Mouse (Mus musculus) heart, embryonic 11.5 days (tissue): Measurements from ENCODE around the gene Akip1. TPM values are rescaled to one million over a fixed set of nuclear protein-coding genes. Genes with fewer than 3 reads are reported as not detected.

ENCODE experiments used
- ATAC-seq: fragments of 200-750 bp; cut with Nextera tagmentation; replicated peaks from 2 replicates; pipeline ENCODE4 v1.8.0; 2017; ENCODE audit warnings: moderate library complexity; ENCODE audit not compliant: insufficient number of reproducible peaks, low FRiP score, low TSS enrichment
- H3K27ac ChIP-seq: fragments of 300-500 bp; sonication (generic); 2 replicates; pipeline ENCODE4 v1.5.1; 2014; ENCODE audit warnings: mild to moderate bottlenecking, low read depth, low read length
- H3K27me3 ChIP-seq: fragments of 300-500 bp; sonication (generic); 2 replicates; pipeline ENCODE4 v1.6.1; 2014; ENCODE audit warnings: mild to moderate bottlenecking, low read length, mixed read lengths; ENCODE audit not compliant: control insufficient read depth, insufficient read depth
- H3K36me3 ChIP-seq: fragments of 300-500 bp; sonication (generic); 2 replicates; pipeline ENCODE4 v1.6.1; 2014; ENCODE audit warnings: mild to moderate bottlenecking, low read length, moderate library complexity, mixed read lengths; ENCODE audit not compliant: control insufficient read depth, insufficient read depth
- H3K4me1 ChIP-seq: fragments of 300-500 bp; sonication (generic); 2 replicates; pipeline ENCODE4 v1.6.1; 2014; ENCODE audit warnings: low read length; ENCODE audit not compliant: control insufficient read depth, insufficient read depth
- H3K4me2 ChIP-seq: fragments of 300-500 bp; sonication (generic); 2 replicates; pipeline ENCODE4 v1.6.1; 2014; ENCODE audit warnings: mild to moderate bottlenecking, moderate library complexity
- H3K4me3 ChIP-seq: fragments of 300-500 bp; sonication (generic); 2 replicates; pipeline ENCODE4 v1.5.1; 2014; ENCODE audit warnings: low read depth, low read length
- H3K9ac ChIP-seq: fragments of 300-500 bp; sonication (generic); 2 replicates; pipeline ENCODE4 v1.6.1; 2014; ENCODE audit warnings: mild to moderate bottlenecking, low read depth, low read length, moderate library complexity
- H3K9me3 ChIP-seq: fragments of 300-500 bp; sonication (generic); replicated peaks from 2 replicates; pipeline ENCODE4 v1.6.1; 2016; ENCODE audit warnings: low read length; ENCODE audit not compliant: control insufficient read depth
- WGBS: fragments of 180-500 bp; shearing (Covaris S2); extraction: QIAGEN DNeasy Blood & Tissue Kit; methylation state at CpG from one replicate; pipeline ENCODE4 v1.1.7; 2014; ENCODE audit not compliant: insufficient replicate concordance; 5-methylcytosine and 5-hydroxymethylcytosine counted together
- polyA plus RNA-seq: library from polyadenylated mRNA; unstranded; fragments of >200 nt; fragmentation: Nextera tagmentation; extraction: Ambion mirVana; gene quantifications from 2 replicates; pipeline ENCODE4 v1.2.1, GENCODE M21; 2014

Akip1 gene
- polyA plus RNA-seq, 1 experiment from 2014 or later, result 28.2 TPM

DNA sequence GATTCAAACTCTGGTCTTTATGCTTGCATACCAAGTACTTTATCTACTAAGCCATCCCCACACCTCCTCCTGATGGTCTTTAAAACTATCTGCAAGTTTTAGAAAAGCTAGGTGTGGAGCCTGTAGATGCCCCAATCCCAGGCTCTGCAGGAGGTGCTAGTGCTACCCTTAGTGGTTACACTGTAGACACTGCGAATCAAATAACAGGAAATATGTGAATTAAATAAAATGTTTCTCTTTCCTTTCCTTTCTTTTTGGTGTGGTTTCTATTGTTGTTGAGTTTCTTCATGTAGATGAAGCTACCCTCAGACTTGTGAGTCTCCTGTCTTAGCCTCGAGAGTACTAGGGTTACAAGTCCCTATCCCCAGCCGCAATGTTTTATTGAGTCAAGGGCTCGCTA lies 38.2 kb downstream of the Akip1 start:
- H3K9me3 ChIP-seq, result no peaks in the 10 kb centered on the region
- peaks cover 7% of the 10 kb centered on the region for H3K36me3 ChIP-seq
- H3K27me3 ChIP-seq, result no peaks in the 10 kb centered on the region
- H3K4me3 ChIP-seq, result no peak overlapping the region
- H3K9ac ChIP-seq, result no peak overlapping the region
- H3K4me2 ChIP-seq, result no peak overlapping the region
- no peak for ATAC-seq
- WGBS, result 90% methylated on average over 4 of the region's 4 CpGs
- H3K4me1 ChIP-seq, result no peaks in the 10 kb centered on the region
- no peak overlapping the region for H3K27ac ChIP-seq

DNA sequence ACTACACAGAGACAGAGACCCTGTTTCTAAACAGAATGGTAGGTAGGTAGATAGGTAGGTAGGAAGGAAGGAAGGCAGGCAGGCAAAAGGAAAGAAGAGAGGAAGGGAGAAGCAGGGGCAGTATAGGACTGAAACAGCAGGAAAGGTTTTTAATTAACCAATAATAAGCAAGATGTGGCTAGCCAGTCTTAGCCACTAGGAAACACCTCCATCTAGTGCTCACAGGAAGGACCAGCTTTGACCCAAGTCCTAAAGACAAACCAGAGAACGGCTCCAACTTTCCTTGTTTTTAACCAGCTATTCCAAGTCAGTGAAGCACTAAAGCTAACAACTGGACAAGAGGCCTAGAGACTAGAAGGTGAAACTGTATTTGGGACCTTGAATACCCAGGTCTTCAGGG lies 44.3 kb downstream of the Akip1 start:
- 50% methylated on average over 1 of the region's 1 CpGs for WGBS
- Histone ChIP-seq H3K27me3 (no peaks in the 10 kb centered on the region), H3K4me3 (no peak overlapping the region), H3K9ac (no peak overlapping the region), H3K36me3 (peaks cover 7% of the 10 kb centered on the region), H3K9me3 (no peaks in the 10 kb centered on the region), H3K27ac (no peak overlapping the region), H3K4me1 (0 out of 2 replicates have a peak, but pooled peaks cover 5% of the 10 kb centered on the region), H3K4me2 (no peak overlapping the region)
- ATAC-seq, result no peak

DNA sequence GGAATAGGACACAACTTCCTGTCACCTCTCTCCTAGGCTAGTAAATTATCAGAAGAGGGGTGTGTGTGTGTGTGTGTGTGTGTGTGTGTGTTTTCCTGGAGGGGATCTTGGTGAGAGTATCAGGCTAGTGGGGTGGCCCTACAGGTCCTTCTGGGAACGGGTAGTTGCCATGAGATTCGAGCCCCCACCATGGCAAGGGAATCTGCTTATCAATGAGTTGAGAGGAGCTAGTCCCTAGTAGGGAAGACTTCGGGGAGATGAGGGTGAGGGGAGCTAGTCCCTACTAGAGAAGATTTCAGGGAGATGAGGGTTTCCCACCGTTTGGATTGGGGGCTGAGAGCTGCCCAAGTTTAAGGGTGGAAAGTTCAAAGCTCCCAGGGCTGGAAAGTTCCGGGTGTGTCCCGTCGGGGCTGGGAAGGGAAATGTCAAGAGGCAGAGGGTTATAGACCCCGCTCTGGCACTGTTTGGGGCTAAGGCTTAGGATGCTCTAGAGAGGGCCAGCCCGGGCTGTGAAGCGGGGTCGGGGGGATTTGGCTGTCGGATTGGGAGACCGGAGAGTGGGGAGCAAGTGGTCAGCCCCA lies 48.0 kb downstream of the Akip1 start:
- ATAC-seq, result no peak
- H3K4me2 ChIP-seq, result peak overlapping the region; percentile 87
- 3% methylated on average over 13 of the region's 13 CpGs for WGBS

DNA sequence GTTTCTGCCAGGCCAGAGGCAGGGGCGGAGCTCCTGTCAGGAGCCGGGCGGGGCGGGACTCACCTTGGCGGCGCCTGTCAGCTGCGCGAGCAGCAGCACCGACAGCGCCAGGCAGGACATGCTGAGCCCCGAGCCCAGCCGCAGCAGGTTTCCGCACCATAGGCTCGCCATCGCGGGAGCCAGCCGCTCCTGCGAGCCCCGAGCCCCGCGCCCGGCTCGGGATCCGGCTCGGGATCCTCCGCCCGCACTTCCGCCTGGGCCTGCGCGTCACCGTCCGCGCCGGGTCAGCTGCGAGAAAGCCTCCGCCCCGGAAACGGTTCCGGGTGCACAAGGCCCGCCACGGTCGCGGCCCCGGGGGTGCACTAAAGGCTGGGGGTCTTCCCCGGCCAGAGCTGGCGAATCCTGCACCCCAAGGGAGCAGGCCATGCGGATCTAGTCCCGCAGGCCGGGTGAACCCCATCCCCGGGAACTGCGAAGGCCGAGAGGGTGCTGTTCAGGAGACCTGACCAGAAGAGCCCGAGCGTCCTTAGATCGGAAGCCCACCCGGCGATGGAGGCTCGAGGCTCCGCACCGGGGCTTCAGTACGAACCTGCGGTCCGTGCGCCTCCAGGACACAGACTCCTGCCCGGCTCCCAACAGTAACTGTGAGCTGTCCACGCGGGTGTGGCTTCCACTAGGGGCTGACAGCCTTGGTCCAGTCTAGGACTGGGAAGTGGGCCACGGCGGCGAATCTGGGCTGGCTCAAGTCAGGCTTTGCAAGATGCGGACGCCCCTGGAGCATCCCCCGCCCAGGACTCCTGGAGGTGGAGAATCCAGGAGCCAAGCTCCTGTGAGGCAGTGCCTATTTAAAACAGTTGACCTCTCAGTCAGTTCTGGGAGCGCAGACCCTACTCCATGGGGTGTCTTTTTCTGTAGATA lies 48.8 kb downstream of the Akip1 start, which contains the start of gene Tmem9b:
TSS of gene Tmem9b (minus strand) at position 868 of the 918 bp plus-strand sequence.
- Histone ChIP-seq H3K4me3 (peak within 1 kb of the TSS; percentile 82), H3K9ac (peak within 1 kb of the TSS; percentile 90)
- WGBS, result 0% methylated on average over 73 of the region's 74 CpGs

More for the DNA sequence above, 48.0 kb downstream of the Akip1 start:
- peak overlapping the region; percentile 70 for H3K27ac ChIP-seq
- peak overlapping the region; percentile 82 for H3K4me3 ChIP-seq
- H3K36me3 ChIP-seq, result no peaks in the 10 kb centered on the region; the same call in 1 of the 2 replicates
- no peaks in the 10 kb centered on the region for H3K27me3 ChIP-seq
- 0 out of 2 replicates have a peak, but pooled peaks cover 6% of the 10 kb centered on the region for H3K4me1 ChIP-seq
- peak overlapping the region; percentile 90 for H3K9ac ChIP-seq
- H3K9me3 ChIP-seq, result no peaks in the 10 kb centered on the region

DNA sequence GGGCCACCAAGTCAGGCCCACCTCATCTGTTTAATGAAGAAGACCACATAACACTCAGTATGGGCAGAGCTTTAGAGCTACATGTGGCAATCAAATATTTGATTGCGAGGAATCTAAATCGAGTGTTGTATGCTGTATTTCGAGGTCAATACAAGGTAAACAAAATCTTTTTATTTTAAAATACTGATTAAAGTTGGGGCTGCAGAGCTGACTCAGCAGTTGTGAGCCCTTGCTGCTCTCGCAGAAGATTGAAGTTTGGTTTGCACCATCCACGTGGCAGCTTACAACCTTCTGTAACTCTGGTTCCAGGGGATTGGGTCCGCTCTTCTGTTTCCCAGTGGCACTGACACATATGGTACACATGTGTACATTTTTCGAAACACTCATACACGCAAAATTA lies 50.5 kb downstream of the Akip1 start:
- no peaks in the 10 kb centered on the region for H3K9me3 ChIP-seq
- no peaks in the 10 kb centered on the region for H3K27me3 ChIP-seq
- 0 out of 2 replicates have a peak, but pooled peaks cover 6% of the 10 kb centered on the region for H3K4me1 ChIP-seq
- no peak overlapping the region for H3K4me3 ChIP-seq
- no peak for ATAC-seq
- H3K36me3 ChIP-seq, result no peaks in the 10 kb centered on the region; the same call in 1 of the 2 replicates
- H3K27ac ChIP-seq, result no peak overlapping the region
- no peak overlapping the region for H3K9ac ChIP-seq
- WGBS, result 83% methylated on average over 8 of the region's 8 CpGs
- no peak overlapping the region for H3K4me2 ChIP-seq

More for the DNA sequence above, 48.8 kb downstream of the Akip1 start, which contains the start of gene Tmem9b:
- no peaks in the 10 kb centered on the region for H3K27me3 ChIP-seq
- H3K36me3 ChIP-seq, result no peaks in the 10 kb centered on the region; the same call in 1 of the 2 replicates
- peak within 1 kb of the TSS; percentile 87 for H3K4me2 ChIP-seq
- peak within 1 kb of the TSS; percentile 70 for H3K27ac ChIP-seq
- 0 out of 2 replicates have a peak, but pooled peaks cover 6% of the 10 kb centered on the region for H3K4me1 ChIP-seq
- peak; percentile 85 for ATAC-seq
- no peaks in the 10 kb centered on the region for H3K9me3 ChIP-seq

DNA sequence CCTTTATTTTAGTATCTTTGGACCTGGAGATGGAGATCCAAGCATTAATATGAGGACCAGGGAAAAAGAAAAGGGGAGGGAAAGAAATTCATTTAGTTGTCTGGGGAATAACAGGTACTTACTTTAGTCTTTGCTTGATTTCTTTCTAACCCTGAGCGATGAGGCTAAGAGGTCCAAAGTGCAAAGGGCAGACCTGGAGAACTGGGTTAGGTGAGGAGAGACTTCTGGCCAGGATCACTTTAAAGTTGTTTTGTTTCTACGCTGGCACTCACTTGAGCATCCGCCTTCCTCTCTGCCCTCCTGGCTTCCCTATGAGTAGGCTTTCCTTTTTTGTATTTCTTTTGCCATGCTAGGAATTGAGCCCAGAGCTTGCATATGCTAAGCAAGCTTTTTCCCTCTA lies 52.8 kb downstream of the Akip1 start:
- Histone ChIP-seq H3K27me3 (no peaks in the 10 kb centered on the region), H3K4me3 (no peak overlapping the region), H3K4me2 (no peak overlapping the region), H3K9ac (no peak overlapping the region), H3K36me3 (no peaks in the 10 kb centered on the region), H3K27ac (no peak overlapping the region), H3K9me3 (no peaks in the 10 kb centered on the region), H3K4me1 (0 out of 2 replicates have a peak, but pooled peaks cover 5% of the 10 kb centered on the region)
- 93% methylated on average over 3 of the region's 3 CpGs for WGBS
- ATAC-seq, result no peak

Other genes starting within 250 kb of the Akip1 start
- gene Trim66, start 195.6 kb upstream of the Akip1 start, polyA plus RNA-seq, result 0.03 and 0.04 TPM in 2 replicates
- 88.2 and 106 TPM in 2 replicates for gene Rpl27a, start 184.5 kb upstream of the Akip1 start, polyA plus RNA-seq
- gene St5, start 85 bp upstream of the Akip1 start, polyA plus RNA-seq, result 31.0 and 32.3 TPM in 2 replicates
- gene BC051019, start 20.2 kb downstream of the Akip1 start, polyA plus RNA-seq, result not detected in 2 replicates
- gene Ascl3, start 28.0 kb downstream of the Akip1 start, polyA plus RNA-seq, result not detected in 2 replicates
- gene Tmem9b, start 49.2 kb downstream of the Akip1 start, polyA plus RNA-seq, result 58.9 and 61.9 TPM in 2 replicates
- 0.62 TPM in 2 replicates for gene Nrip3, start 78.3 kb downstream of the Akip1 start, polyA plus RNA-seq
- 8.1 and 9.8 TPM in 2 replicates for gene Scube2, start 162.0 kb downstream of the Akip1 start, polyA plus RNA-seq